Mouse (Mus musculus) heart, postnatal 0 days (tissue): ENCODE measurements at regions not wholly inside any gene's neighbourhood (a gene's known extent, or its start where the extent isn't known, plus 50 kb on each side); places are given as distances from the start of the nearest gene placed in this dataset.

Experiments
- CTCF ChIP-seq: IDR thresholded peaks from 2 replicates; pipeline ENCODE4 v1.5.1; 2016; ENCODE audit warnings: antibody characterized with exemption, control low read depth, low read depth
- EP300 ChIP-seq: IDR thresholded peaks from 2 replicates; pipeline ENCODE4 v1.6.1; 2016; ENCODE audit warnings: antibody characterized with exemption, low read depth

- no peak for TF ChIP-seq CTCF
- no peak for TF ChIP-seq EP300
Measured at GRCm38 (mm10) chr10:70717464-70717863, 61.7 kb upstream of the Phyhipl start.
